Mouse (Mus musculus): Measurements from ENCODE around the gene Frmd8.

DNA sequence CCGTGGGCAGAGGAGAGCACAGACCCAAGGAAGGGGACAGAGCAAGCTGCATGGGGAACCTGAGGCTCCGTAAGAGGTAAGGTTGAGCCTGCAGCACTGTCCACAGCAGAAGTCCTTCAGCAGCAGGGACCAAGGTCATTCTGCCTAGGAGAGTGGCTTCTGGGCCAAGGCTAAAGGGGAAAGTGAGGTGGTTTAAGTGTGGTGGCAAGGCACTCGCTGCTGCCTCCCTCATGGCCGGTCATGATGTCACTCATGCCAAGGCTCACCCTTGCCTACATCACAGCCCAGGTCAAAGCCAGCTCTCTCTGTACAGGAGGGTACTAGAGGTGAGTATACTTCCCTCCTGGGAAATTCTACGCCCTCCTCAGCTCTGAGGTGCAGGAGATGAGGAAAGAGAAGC is 11.3 kb downstream of the Frmd8 start:
- TF ChIP-seq CTCF (conservative IDR thresholded peaks at IDR 0.05; ENCODE audit: low read length) (no peak), NANOG (IDR thresholded peaks at IDR 0.05; ENCODE audit: borderline replicate concordance, low read length) (no peak)
